Mouse (Mus musculus) C2C12 (cell line): Measurements from ENCODE around the gene Sox12. TPM values are rescaled to one million over a fixed set of nuclear protein-coding genes. Genes with fewer than 3 reads are reported as not detected.

Source experiments
- H3K27me3 ChIP-seq: one replicate; pipeline ENCODE4 v1.6.1; 2011; ENCODE audit not compliant: control insufficient read depth, insufficient read depth, insufficient read length
- H3K36me3 ChIP-seq: one replicate; pipeline ENCODE4 v1.6.1; 2011; ENCODE audit not compliant: control insufficient read depth, insufficient read depth
- H3K4me3 ChIP-seq: one replicate; pipeline ENCODE4 v1.5.1; 2011; ENCODE audit warnings: mild to moderate bottlenecking, control low read depth; ENCODE audit not compliant: poor library complexity, insufficient read depth, severe bottlenecking
- H3K79me2 ChIP-seq: one replicate; pipeline ENCODE4 v1.6.1; 2011; ENCODE audit not compliant: control insufficient read depth, insufficient read depth
- H3K79me3 ChIP-seq: one replicate; pipeline ENCODE4 v1.6.1; 2011; ENCODE audit warnings: low read depth, control low read depth
- H3ac ChIP-seq: one replicate; pipeline ENCODE3; 2011; ENCODE audit warnings: low read depth; ENCODE audit not compliant: control insufficient read depth, insufficient read length
- CEBPB ChIP-seq: IDR thresholded peaks from one replicate; pipeline ENCODE4 v1.6.1; 2011; ENCODE audit warnings: low read depth, mild to moderate bottlenecking, control low read depth, moderate library complexity
- CTCF ChIP-seq: IDR thresholded peaks from one replicate; pipeline ENCODE4 v1.5.1; 2011; ENCODE audit not compliant: control insufficient read depth, insufficient read depth, insufficient read length
- FOSL1 ChIP-seq: IDR thresholded peaks from one replicate; pipeline ENCODE4 v1.8.0; 2011; ENCODE audit warnings: mild to moderate bottlenecking, low read length; ENCODE audit not compliant: poor library complexity, insufficient read depth, severe bottlenecking
- MAX ChIP-seq: IDR thresholded peaks from one replicate; pipeline ENCODE4 v1.6.1; 2011; ENCODE audit warnings: mild to moderate bottlenecking, control low read depth
- MYOD1 ChIP-seq: IDR thresholded peaks from one replicate; pipeline ENCODE4 v1.6.1; 2011; ENCODE audit warnings: low read depth; ENCODE audit not compliant: control insufficient read depth, insufficient read length
- MYOG ChIP-seq: IDR thresholded peaks from one replicate; pipeline ENCODE4 v1.6.1; 2011; ENCODE audit not compliant: control insufficient read depth, insufficient read length; ENCODE audit errors: extremely low read depth
- USF1 ChIP-seq: IDR thresholded peaks from one replicate; pipeline ENCODE4 v1.6.1; 2011; ENCODE audit warnings: low read depth, mild to moderate bottlenecking, control low read depth, moderate library complexity
- polyA plus RNA-seq: library from polyadenylated mRNA; unstranded; fragments of >200 nt; fragmentation: generic; extraction: Trizol; gene quantifications from one replicate; pipeline ENCODE4 v1.2.1, GENCODE M21; 2012; ENCODE audit warnings: missing spikeins

The Sox12 gene
- polyA plus RNA-seq, 1 experiment, result 7.2 TPM

GRCm38 (mm10) chr2:152397004-152397589 is 766 bp downstream of the Sox12 start:
- Histone ChIP-seq H3K27me3 (no peaks in the 10 kb centered on the region), H3K79me3 (no peaks in the 10 kb centered on the region)
- TF ChIP-seq FOSL1 (no peak), MYOG (no peak), MAX (peak; percentile 66), USF1 (no peak), CEBPB (no peak)

GRCm38 (mm10) chr2:152396110-152397003 is 1.5 kb downstream of the Sox12 start:
- Histone ChIP-seq H3K27me3 (no peaks in the 10 kb centered on the region), H3K4me3 (peak overlapping the region; percentile 49), H3K79me3 (no peaks in the 10 kb centered on the region), H3K36me3 (no peaks in the 10 kb centered on the region), H3ac (peak overlapping the region; percentile 12), H3K79me2 (peaks cover 6% of the 10 kb centered on the region)
- peak; percentile 15 for TF ChIP-seq CTCF
- no peak for TF ChIP-seq MYOG

More at GRCm38 (mm10) chr2:152397004-152397589, 766 bp downstream of the Sox12 start:
- peaks cover 6% of the 10 kb centered on the region for H3K79me2 ChIP-seq
- H3K4me3 ChIP-seq, result peak overlapping the region; percentile 49
- no peaks in the 10 kb centered on the region for H3K36me3 ChIP-seq
- H3ac ChIP-seq, result peak overlapping the region; percentile 86

- Histone ChIP-seq H3K4me3 (no peak overlapping the region), H3K27me3 (no peaks in the 10 kb centered on the region), H3K79me3 (no peaks in the 10 kb centered on the region), H3K79me2 (peaks cover 6% of the 10 kb centered on the region), H3K36me3 (no peaks in the 10 kb centered on the region), H3ac (no peak overlapping the region)
- TF ChIP-seq MYOG (no peak), USF1 (no peak), FOSL1 (no peak), CTCF (no peak)
Observed at GRCm38 (mm10) chr2:152395271-152395920, 2.5 kb downstream of the Sox12 start.

GRCm38 (mm10) chr2:152393225-152394017 is 4.4 kb downstream of the Sox12 start:
- Histone ChIP-seq H3K79me2 (peaks cover 6% of the 10 kb centered on the region), H3K36me3 (no peaks in the 10 kb centered on the region), H3ac (no peak overlapping the region), H3K79me3 (no peaks in the 10 kb centered on the region), H3K27me3 (peaks cover 1% of the 10 kb centered on the region), H3K4me3 (no peak overlapping the region)
- TF ChIP-seq CEBPB, result no peak
- no peak for TF ChIP-seq MAX
- TF ChIP-seq FOSL1, result no peak
- no peak for TF ChIP-seq USF1
- TF ChIP-seq MYOD1, result no peak
- no peak for TF ChIP-seq MYOG
- no peak for TF ChIP-seq CTCF

GRCm38 (mm10) chr2:152392786-152393185 is 5.1 kb downstream of the Sox12 start:
- H3K4me3 ChIP-seq, result no peak overlapping the region
- TF ChIP-seq CTCF (peak; percentile 49), MAX (no peak)
- no peaks in the 10 kb centered on the region for H3K36me3 ChIP-seq
- no peaks in the 10 kb centered on the region for H3K79me3 ChIP-seq
- H3K79me2 ChIP-seq, result peaks cover 6% of the 10 kb centered on the region
- no peak overlapping the region for H3ac ChIP-seq
- H3K27me3 ChIP-seq, result peaks cover 6% of the 10 kb centered on the region
